Mouse (Mus musculus) A20 (cell line): ENCODE results near the gene Nab2.
"Not testable (repeated sequence)": the region's sequence is repeated elsewhere in the genome, so short reads cannot be mapped to it uniquely, and the experiment has no call there.

Experiments
- DNase-seq: peaks from one replicate; pipeline ENCODE4 v3.0.0-alpha.2; 2011; ENCODE audit warnings: low read depth, low spot score

Gene Nab2

DNA sequence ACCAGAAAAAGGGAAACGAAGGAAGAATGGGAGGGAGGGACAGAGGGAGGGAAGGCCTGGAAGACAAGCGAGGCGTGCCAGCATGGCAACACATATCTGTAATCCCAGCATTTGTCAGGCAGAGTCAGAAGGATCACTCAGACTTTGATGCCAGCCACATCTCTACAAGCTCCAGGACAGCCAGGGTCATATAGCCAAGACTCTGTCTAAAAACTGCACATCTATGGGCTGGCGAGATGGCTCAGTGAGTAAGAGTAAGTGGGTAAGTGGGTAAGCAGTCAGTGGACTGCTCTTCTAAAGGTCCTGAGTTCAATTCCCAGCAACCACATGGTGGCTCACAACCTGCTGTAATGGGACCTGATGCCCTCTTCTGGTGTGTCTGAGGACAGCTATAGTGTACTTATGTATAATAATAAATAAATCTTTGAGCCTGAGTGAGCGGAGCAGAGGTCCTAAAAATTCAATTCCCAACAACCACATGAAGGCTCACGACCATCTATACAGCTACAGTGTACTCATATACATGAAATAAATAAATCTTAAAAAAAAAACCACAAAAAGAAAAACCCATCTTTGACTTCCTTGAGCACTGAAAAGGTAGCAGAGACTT, 5.8 kb upstream of the Nab2 start:
- no peak for DNase-seq

DNA sequence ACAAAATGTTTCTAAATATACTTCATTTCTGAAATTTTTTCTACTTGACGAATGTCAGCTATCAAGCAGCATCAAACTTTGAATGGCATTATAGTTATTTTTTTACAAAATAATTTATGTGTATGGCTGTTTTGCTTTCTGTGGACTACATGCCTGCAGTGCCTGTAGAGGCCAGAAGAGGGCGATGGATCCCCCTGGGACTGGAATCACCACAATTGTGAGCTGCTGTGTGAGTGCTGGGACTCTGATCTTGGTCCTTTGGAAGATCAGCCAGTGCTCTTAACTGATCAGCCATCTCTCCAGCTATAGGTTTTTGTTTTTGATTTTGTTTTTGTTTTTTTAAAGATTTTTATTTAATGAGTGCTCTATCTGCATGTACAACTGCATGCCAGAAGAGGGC, 2.9 kb upstream of the Nab2 start:
- peak; percentile 72 for DNase-seq

DNA sequence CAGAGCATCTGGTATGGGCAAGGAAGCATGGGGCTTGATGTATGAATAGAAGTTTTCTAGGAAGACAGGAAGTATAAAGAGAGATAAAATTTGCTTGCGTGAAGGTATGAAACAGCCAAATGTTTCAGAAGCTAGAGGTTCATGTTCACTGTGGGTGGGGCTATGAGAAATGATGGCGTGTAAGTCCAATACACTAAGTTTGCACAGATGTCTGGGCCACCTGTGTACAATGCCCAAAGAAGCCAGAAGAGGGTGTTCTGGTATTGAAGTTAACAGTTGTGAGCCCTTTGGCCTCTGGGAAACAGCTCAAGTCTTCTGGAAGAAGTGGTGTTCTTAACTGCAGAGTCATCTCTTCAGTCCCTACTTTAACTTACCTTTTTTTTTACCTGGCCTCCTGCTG, 1.8 kb upstream of the Nab2 start:
- peak; percentile 62 for DNase-seq

DNA sequence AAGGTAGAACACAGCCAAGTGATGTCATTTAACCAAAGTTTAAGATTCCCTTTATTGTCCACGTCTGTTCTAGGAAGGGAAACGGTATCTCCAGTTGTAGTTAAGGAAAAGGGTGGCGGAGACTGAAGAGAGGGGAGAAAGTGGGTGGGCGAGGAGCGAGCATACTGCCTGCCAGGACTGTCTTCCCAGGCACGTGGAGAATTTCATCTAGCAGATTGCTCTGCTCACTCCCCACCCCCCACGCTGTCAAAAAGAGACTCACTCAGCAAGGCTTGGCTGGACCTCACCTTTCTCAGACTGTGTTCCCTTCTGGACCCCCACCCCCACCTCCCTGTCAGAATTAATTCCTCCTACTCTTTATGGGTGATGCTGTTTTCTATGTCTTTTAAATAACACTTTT, 802 bp upstream of the Nab2 start:
- DNase-seq, result no peak

DNA sequence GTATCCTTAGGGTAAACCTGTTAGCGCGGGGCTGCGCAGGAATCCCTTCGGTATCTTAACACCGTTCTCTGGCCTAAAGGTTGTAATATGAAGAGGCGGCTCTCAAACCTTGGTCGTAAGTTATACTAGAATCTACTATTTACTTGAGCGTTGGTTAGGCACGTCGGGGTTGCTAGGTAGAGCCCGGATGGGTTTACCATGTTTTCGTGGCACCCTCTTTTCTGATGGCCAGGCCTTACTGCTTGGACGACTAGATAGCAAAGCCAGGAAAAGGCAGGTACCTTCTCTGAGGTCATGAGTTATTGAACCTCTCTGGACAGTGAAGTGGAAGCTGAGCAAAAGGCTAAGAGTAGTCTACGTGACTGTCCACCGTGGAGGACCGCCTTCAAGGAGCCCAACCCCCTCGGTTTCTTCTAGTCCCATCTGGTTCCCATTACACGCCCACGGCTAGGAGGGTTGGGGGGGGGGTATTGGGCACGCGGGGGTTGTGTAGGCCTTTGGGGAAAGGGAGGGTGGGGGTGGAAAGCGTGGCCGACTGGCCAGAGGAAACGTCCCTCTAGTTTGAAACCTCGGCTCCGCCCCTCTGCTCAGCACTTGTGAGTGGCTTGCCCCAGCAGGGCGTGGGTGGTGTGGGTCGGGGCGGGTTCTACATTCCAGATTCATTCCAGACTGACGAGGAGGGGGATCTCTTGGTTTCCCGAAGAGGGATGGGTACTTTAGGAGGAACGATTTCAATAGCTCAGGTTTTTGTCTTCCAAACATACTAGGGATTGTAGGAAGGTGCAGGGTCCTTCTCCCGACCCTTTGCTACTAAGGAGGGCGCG, 887 bp downstream of the Nab2 start:
- DNase-seq, result peak; percentile 86

DNA sequence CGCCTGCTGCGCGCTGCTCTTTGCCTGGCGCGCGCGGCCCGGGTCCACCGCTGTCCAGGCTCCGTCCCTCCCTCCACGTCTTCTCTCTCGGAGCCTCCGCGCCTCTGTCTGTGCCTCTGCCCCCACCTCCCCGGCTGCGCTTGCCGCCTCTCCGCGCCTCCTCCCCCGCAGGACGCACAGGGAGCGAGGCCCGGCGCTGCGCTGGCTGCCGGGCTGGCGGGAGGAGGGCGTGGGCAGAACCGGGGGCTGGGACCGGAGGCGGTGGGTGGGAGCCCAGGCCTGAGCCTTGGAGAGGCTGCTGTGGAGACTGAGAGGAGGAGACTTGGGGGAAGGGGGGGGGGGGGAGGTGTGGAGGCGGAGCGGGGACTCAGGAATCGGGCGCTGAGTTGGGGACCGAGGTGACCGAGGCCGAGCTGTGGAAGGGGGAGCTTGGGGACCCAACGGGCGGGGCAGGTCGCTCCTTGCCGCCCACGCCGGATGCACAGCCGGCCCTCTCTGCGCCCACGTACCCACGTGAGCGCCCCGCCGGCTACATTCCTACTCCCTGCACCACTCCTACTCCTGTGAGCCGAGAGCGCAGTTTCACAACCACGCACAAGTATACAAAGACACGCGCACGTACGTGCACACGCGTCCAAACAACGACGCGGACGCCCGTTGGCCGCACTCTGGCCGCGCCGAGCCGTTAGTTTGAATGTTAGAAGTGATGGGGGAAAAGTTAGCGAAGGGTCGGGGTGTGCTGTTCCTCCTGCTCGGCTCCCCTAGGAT, 1.7 kb downstream of the Nab2 start, which contains the start of gene Nemp1:
Gene Nemp1 (plus strand): TSS at position 401 of the 768 bp plus-strand sequence.
- peak; percentile 79 for DNase-seq

DNA sequence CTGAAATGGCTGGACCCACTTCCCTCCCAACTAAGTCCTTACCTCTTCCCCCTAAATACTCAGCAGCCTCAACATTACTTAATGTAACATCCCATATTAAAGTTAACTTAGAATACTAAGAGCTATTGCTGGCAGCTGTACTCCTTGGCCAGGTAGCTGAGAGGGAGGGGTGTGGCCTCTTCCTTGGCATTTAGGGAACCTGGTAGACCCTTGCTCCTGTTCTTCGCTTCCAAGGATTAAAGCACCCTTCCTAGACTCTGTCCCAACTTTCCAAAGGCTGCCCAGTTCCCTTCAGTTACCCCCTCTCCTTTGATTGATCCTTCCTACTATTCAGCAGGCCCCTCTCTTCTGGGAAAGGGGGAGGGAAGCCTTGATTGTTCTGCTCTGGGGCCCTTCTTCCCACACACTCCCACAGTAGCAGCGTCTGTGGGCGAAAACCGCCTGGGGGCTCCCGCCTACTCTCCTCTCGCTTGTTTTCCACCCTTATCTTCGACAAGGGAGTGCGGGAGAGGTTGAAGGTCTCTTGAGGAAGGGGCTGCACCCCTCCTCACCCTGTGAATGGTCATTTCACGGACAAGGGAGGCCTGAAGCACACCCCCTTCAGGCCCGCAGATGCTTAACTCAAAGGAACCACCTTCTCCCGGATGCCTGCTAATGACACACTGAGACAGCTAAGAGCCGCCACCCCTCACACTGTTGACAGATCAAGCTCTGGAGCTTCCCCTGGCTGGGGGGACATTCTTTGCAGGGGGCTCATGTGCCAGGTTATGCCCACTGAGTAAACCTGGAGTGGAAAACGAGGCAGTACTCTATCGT, 2.8 kb downstream of the Nab2 start:
- no peak for DNase-seq

DNA sequence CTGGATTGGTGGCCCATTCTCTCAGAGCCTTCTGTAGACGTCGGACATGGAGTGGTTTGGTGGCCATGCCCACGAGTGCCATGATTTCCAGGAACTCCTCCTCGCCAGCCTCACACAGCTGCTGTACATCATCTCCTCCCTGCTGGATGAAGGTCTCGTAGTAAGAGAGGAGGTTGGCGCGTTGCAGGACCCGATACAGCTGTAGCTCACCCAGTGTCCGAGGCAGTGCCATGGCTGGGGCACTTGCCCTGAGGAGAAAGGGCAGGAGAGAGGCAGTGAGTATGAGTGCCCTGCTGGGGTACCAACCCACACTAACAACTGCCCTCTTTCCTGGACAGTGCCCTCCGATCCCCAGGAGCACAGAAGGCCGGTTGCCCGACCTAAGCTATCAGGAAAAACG, 3.5 kb downstream of the Nab2 start:
- no peak for DNase-seq

DNA sequence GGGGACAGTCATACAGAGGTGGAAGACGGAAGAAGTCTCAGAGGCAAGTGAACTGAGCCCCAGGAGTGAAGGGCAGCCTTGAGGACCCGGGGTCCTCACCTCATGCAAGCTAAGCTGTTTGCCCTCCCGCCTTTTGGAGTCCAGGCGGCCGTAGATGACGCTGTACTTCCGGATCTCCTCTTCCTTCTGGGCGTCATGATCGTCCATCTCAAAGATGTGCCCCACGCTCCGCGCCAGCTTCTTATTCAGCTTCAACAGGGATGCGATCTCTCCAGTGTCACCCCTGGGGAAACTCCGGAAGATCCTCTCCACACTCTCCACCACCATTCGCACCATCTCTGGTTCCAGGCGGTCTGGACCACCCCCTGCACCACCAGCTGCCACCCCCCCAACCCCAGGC, 4.2 kb downstream of the Nab2 start:
- DNase-seq, result no peak

DNA sequence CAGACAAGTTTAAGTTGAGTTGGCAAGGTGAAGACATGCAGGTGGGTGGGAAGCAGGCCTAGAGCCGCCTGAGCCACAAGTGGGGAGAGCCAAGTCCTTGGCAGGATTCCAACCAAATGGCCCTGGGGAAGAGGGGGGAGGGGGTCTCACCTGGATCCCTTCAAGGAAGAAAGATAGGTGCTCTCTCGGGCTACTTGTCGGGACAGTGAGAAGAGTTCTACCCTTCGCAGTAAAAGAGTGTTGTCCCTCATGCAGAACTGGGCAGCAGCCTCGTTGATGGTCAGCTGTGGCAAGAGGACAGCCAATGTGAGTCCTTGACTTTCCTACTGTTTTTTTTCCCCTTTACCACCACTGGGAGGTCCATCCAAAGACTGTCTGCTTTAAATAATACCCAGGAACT, 4.8 kb downstream of the Nab2 start:
- DNase-seq, result no peak

DNA sequence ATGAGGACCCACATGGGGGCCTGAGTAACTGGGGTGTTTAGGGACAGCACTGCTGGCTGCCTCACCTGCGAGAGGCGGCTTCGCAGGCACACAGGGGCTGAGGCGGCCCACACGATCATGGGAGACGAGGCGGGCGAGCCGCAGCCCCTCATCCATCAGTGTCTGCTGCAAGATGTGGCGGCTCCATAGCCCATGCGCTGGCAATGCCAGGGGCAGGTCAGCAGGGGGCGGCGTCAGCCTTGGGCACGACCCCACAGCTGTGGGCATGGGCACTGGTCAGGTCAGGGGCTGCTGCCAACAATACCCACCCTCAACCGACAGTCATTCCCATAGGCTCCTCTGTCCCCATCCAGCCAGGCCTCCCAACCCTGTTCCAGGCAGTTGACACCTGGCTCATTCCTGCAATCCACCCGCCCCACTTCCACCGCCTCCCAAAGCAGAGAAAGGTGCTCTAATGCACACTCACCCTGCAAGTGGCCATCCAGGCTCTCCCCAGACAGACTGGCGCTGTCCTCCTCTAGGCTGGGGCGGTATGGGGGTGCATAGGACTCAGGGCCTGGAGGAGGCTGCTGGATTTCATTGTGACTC, 5.6 kb downstream of the Nab2 start:
- peak; percentile 77 for DNase-seq

DNA sequence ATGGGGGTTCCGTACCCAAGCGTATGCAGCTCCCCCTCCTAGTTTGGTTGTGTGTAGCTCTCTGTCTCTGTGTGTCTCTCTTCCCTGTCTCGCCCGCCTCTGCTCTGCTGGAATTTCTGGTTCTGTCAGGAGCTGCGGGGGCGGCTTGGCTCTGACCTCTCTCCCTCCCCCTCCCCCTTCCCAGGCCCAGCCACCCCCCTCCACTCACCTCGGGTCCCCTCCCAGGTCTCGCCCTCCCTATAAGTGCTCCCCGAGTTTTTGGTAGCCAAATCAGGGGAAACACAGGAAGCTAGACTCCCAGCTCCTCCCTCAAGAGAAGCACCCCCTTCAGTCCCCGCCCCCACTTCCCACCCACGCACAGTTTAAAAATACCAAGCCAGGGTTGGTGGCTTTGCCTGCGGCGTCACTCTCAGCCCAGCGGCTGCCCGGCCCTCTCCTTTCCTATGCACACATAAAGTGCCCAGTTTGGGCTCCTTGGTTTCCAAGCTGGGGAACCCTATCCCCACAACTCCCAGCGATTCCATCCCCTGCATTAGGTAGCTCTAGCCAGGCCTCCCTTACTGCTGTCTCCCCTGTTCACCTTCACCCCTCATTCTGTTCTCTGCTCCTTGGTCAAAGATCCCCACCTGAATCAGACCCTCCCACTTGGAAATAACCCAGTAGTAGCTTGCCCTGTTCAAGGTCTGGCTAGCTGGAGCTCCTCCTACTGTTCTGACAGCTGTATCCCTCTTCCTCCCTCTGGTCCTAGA, 6.3 kb downstream of the Nab2 start:
- peak; percentile 89 for DNase-seq

DNA sequence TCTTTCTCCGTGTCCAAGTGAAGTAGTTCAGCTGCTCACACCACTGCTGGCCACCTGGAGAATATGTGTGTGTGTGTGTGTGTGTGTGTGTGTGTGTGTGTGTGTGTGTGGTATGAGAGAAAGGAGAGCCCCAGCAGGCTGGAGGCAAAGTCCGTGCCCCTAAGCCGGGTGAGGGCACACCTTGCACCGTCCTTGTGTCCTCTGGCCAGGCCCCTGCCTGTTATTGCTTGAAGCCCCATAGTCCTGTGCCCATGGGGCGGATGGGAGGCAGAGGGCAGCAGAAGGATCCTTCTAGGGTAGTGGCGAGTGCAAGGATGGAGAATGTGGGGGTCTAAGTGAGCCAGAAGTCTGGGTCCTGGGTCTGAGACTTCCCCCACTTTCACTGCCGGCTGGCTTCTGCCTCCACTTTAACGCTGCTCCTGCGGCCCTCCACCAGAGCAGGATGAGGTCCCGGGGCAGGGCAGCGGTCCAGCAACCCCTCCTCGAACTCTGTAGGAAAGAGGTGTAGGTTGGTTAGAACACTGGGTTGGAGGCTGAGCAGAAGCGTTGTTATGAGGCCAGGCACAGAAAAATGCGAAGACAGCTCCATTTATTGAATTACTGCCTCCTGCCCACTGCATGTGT, 7.0 kb downstream of the Nab2 start:
- DNase-seq, result peak; percentile 64

DNA sequence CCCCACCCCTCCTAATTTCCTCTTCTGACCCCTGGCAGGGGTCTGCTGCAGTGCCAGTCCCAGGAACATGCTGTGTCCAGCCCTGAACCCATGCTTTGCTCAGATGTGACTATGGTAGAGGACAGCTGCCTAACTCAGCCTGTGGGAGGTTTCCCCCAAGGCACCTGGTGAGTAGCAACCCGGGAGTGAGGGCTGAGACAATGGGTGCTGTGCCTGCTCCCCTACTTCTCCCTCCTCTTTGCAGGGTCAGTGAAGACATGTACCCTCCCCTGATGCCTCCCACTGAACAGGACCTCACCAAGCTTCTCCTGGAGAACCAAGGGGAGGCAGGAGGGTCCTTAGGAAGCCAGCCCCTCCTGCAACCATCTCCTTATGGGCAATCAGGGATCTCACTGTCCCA, 8.8 kb downstream of the Nab2 start:
- no peak for DNase-seq

DNA sequence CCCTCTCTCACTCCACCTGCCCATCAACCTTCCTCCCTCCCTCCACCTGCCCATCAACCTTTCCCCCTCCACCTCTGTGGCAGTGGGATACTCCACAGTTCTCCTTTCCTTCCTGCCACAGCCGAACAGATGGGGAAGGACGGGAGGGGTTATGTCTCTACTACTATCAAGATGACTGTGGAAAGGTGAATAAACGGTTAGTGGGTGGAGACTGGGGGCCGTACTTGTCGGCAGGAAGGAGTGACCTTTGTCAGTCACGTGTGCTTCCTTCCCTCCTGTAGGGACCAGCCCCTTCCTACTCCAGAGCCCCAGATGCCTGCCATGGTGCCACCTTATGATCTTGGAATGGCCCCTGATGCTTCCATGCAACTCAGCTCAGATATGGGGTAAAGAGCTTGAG, 10.3 kb downstream of the Nab2 start:
- DNase-seq, result no peak

DNA sequence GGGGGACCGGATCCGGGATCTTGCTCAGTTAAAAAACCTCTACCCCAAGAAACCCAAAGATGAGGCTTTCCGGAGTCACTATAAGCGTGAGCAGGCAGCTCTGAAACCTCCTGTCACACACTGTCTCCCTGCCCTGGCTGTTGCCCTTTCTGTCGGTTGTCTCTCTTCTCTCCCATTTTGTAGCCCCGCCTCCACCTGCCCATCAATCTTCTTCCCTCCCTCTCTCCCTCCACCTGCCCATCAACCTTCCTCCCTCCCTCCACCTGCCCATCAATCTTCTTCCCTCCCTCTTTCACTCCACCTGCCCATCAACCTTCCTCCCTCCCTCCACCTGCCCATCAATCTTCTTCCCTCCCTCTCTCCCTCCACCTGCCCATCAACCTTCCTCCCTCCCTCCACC, 10.8 kb downstream of the Nab2 start:
- not testable (repeated sequence) for DNase-seq

DNA sequence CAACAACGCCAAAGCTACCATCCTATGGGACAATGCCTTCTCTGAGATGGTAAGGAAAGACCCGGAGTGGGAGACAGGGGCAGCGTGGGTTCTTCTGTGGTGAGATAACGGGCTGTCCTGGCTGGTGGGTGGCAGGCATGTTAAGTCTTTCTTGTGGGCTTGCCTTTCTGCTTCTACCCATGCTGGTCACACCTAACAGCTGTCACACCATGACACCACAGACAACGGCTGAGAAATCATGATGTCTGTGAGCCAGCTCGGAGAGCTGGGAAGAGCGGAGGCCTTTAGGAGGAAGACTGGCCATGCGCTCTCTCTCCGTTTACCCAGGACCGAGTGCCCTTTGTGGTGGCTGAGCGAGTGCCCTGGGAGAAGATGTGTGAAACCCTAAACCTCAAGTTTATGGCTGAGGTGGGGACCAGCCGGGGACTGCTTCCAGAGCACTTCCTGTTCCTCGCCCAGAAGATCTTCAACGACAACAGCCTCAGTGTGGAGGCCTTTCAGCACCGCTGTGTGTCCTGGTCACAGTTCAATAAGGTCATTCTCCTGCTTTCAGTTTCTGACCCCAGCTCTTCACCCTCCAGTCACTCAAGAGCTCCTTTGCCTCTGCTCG, 13.3 kb downstream of the Nab2 start:
- DNase-seq, result no peak

DNA sequence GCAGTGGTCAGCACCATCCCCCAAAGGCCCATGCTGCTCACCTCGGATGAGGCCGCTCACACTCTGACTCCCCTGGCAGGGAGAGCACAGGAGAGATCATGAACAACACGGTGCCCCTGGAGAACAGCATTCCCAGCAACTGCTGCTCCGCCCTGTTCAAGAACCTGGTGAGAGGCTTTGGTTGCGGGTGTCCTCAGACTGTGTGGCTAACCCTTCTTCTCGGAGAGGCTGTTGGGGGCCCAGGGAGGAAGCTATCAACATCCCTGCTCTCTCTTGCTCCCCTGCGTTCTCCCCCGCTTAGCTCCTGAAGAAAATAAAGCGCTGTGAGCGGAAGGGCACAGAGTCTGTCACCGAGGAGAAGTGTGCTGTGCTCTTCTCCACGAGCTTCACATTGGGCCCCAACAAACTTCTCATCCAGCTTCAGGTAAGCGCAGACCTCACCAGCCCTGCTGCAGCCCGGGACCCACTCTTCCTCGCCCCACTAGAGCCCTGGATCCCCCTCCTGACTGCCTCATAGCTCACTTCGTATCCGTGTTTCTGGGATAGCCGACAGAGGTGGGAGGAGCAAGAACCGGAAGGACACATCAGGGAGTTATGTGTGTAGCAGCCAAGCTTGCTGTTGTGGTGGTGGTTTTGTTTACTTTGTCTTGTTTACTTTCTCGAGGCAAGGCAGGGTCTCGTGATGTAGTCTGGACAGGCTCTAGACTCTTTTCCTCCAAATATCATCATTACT, 15.3 kb downstream of the Nab2 start:
- no peak for DNase-seq

DNA sequence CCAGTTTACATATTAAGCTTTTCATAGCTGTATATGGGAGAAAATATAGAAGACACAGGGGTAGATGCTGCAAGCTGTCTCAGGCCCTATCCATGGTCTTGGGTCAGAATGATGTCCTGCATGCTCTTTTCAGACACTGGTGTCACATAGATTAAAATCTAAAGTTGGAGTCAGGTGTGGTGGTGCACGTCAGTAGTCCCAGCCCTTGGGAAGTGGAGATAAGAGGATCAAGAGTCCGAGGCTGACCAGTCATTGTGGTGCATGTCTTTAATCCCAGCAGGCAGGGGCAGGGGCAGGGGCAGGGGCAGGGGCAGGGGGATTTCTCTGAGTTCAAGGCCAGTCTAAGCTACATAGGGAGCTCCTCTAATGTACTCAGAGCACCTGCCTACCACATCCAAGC, 22.6 kb downstream of the Nab2 start:
- no peak for DNase-seq
